8 mouse cellular contexts compared by ENCODE assay signal in the genomic region with DNA sequence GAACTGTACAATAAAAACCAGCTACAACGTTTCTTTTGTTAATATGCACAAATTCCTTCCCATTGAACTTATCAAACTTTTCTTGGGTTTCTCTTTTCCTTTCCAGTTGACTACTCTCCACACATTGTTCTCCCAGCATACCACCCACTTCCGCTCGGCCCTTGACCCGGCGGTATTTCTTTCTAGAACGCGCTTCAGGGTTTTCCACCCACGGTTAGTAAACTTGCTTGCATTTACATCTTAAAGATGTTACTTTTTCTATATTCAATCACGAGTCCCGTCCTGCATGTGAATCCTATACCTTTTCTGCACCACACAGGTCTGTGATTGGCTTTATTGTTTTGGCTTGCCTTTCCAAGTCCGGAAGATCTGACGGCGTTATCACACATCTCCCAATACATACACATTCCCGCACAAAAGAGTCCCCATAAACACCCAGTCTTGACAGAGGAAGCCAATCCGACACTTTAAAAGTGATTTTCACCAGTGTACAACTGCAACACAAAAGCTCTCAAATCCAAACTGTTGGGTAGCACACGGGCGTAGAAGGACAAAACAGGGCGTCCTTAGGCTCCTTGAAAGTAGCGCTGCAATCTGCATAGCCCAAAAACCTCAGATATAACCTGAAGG. TPM values are rescaled to one million over a fixed set of nuclear protein-coding genes. Genes with fewer than 3 reads are reported as not detected.
DNase-seq lines count a peak whose midpoint lies in the region; ATAC-seq lines count a peak whose summit lies in the region.

No protein-coding gene starts in this region.

- no peaks in the 10 kb centered on the region for H3K9me3 ChIP-seq in hindbrain, embryonic 13.5 days

- DNase-seq in R1 (ENCODE audit: low read depth, low spot score), result peak; percentile 80
- DNase-seq in cerebellum, postnatal 10 days, result peak; percentile 76 to 81
- DNase-seq in frontal cortex, postnatal 14 days (ENCODE audit: low spot score in 2 of 2), result peak; percentile 24 to 43
- peak; percentile 19 to 43 for DNase-seq in layer of hippocampus, postnatal 25 days (ENCODE audit: extremely low spot score in 1 of 2, low spot score in 1 of 2)
- peak; percentile 53 for DNase-seq in retina, postnatal 7 days (ENCODE audit: low read depth, low spot score)
- DNase-seq in urinary bladder, postnatal 14 days (ENCODE audit: low spot score), result peak; percentile 70

- H3K9ac ChIP-seq in hindbrain, embryonic 13.5 days, result peak overlapping the region; percentile 96

- H3K36me3 ChIP-seq in hindbrain, embryonic 13.5 days, result no peaks in the 10 kb centered on the region
- H3K36me3 ChIP-seq in macrophage (ENCODE audit: inconsistent target), result no peaks in the 10 kb centered on the region

- peaks cover 38% of the 10 kb centered on the region for H3K79me2 ChIP-seq in macrophage (ENCODE audit: inconsistent target)

- ATAC-seq in hindbrain, embryonic 13.5 days (ENCODE audit: low FRiP score), result peak; percentile 1; the same call in 1 of the 2 replicates

- H3K4me3 ChIP-seq in hindbrain, embryonic 13.5 days, result peak overlapping the region; percentile 94
- peak overlapping the region; percentile 95 for H3K4me3 ChIP-seq in macrophage (ENCODE audit: inconsistent target)

- 0% methylated on average over 19 of the region's 19 CpGs for WGBS in hindbrain, embryonic 13.5 days
- WGBS in macrophage (ENCODE audit: missing documents), result 1% methylated on average over 19 of the region's 19 CpGs

- peak overlapping the region; percentile 96 for H3K27ac ChIP-seq in hindbrain, embryonic 13.5 days
- peak overlapping the region; percentile 86 for H3K27ac ChIP-seq in macrophage

- peaks cover 27% of the 10 kb centered on the region for H3K4me1 ChIP-seq in hindbrain, embryonic 13.5 days (replicated peaks)

- no peaks in the 10 kb centered on the region for H3K27me3 ChIP-seq in hindbrain, embryonic 13.5 days

- peak overlapping the region; percentile 70 for H3K4me2 ChIP-seq in hindbrain, embryonic 13.5 days

RNA-seq across cellular contexts. Expression of gene Clasp1, which starts 0.6 kb away (rescaled TPM):
- 117 and 131 TPM in 2 replicates for polyA plus RNA-seq in hindbrain, embryonic 13.5 days (2015; fragmentation: Nextera tagmentation; extraction: Ambion mirVana)
- 100 to 1,000 TPM in 1 of 2 experiments, 10 to 100 TPM in 1; 88.7 to 103 TPM for total RNA-seq in layer of hippocampus, postnatal 25 days (2021)
- total RNA-seq in macrophage (2018; cell fraction: chromatin; rRNA removed), result 100 to 1,000 TPM in 22 of 26 experiments, 10 to 100 TPM in 4; 71.8 to 237 (median 190) TPM
- total RNA-seq in macrophage (2018; cell fraction: cytosol; rRNA removed), result 10 to 100 TPM; 16.7 to 27.5 (median 22.3) TPM
- 100 to 1,000 TPM in 9 of 26 experiments, 10 to 100 TPM in 17; 34.8 to 161 (median 83.0) TPM for total RNA-seq in macrophage (2018; cell fraction: nucleus; rRNA removed)
- polyA plus RNA-seq in macrophage (2018), result 12.0 to 19.4 TPM (median 13.6 TPM) in 3 replicates

Comparison
In these comparisons a context has a peak if more than half of its experiments do, and no peak if none do; other contexts are left out.
1. Peak in every context shown above with its lines: DNase-seq, ATAC-seq, H3K4me3 ChIP-seq and H3K27ac ChIP-seq.